Mouse (Mus musculus) neural tube, embryonic 14.5 days (tissue): Measurements from ENCODE around the gene Entpd3. TPM values are rescaled to one million over a fixed set of nuclear protein-coding genes. Genes with fewer than 3 reads are reported as not detected.

Experiments used
- ATAC-seq: fragments of 200-750 bp; cut with Nextera tagmentation; 2 replicates; pipeline ENCODE4 v1.8.0; 2017; ENCODE audit warnings: low read depth, mild to moderate bottlenecking, moderate TSS enrichment, moderate library complexity
- H3K27ac ChIP-seq: fragments of 300-500 bp; sonication (generic); 2 replicates; pipeline ENCODE4 v1.5.1; 2014; ENCODE audit warnings: low read depth, mild to moderate bottlenecking, control low read depth, low read length, moderate library complexity, mixed read lengths
- H3K27me3 ChIP-seq: fragments of 300-500 bp; sonication (generic); 2 replicates; pipeline ENCODE4 v1.6.1; 2014; ENCODE audit warnings: low read length; ENCODE audit not compliant: control insufficient read depth, insufficient read depth
- H3K36me3 ChIP-seq: fragments of 300-500 bp; sonication (generic); 2 replicates; pipeline ENCODE4 v1.6.1; 2014; ENCODE audit warnings: low read length, mixed read lengths; ENCODE audit not compliant: control insufficient read depth, insufficient read depth
- H3K4me1 ChIP-seq: fragments of 300-500 bp; sonication (generic); 2 replicates; pipeline ENCODE4 v1.6.1; 2014; ENCODE audit warnings: low read length; ENCODE audit not compliant: control insufficient read depth, insufficient read depth
- H3K4me2 ChIP-seq: fragments of 300-500 bp; sonication (generic); 2 replicates; pipeline ENCODE4 v1.6.1; 2014; ENCODE audit warnings: mild to moderate bottlenecking, low read depth, low read length, control low read depth
- H3K4me3 ChIP-seq: fragments of 300-500 bp; sonication (generic); 2 replicates; pipeline ENCODE4 v1.5.1; 2014; ENCODE audit warnings: low read depth, low read length, control low read depth, mixed read lengths
- H3K9ac ChIP-seq: fragments of 300-500 bp; sonication (generic); replicated peaks from 2 replicates; pipeline ENCODE4 v1.6.1; 2014; ENCODE audit warnings: low read depth, mild to moderate bottlenecking, control low read depth, low read length, mixed read lengths
- H3K9me3 ChIP-seq: fragments of 300-500 bp; sonication (generic); 2 replicates; pipeline ENCODE4 v1.6.1; 2016; ENCODE audit warnings: low read length; ENCODE audit not compliant: control insufficient read depth
- WGBS: fragments of 180-500 bp; shearing (Covaris S2); extraction: QIAGEN DNeasy Blood & Tissue Kit; methylation state at CpG from one replicate; pipeline ENCODE4 v1.1.7; 2014; 5-methylcytosine and 5-hydroxymethylcytosine counted together
- polyA plus RNA-seq: library from polyadenylated mRNA; unstranded; fragments of >200 nt; fragmentation: Nextera tagmentation; extraction: Ambion mirVana; gene quantifications from 2 replicates; pipeline ENCODE4 v1.2.1, GENCODE M21; 2014

Gene Entpd3
- polyA plus RNA-seq = 3.4 and 6.1 TPM in 2 replicates

DNA sequence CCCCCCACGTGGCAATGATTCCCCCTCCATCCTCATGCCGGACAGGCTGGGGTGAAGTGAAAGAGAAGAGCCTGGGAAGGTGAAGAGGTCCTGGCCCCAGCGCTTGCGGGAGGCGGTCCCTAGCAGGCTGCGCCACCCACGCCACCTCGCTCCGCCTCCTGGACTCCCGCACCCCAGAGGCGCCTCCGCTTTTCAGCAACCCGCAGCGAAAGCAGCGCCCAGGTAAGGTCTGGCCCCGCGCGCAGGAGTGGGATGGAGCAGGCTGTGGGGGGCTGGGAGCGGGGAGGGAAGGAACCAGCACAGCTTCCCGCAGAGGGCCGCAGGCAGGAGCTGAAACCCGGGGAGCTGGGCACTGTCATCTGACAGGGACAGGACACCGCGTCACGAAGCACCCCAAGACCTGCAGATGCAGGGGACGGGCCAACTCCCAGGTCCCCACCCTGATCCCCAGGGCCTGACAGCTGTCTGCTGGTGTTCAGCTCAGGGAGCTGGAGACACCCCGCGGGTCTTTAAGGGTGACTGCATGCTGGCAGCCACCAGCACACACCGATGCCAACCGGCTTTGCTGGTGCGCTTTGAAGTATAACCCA lies at the start of gene Entpd3:
TSS of gene Entpd3 (plus strand) at position 157 of the 590 bp plus-strand sequence.
- Histone ChIP-seq H3K27ac (no peak within 1 kb of the TSS), H3K4me2 (peak within 1 kb of the TSS; percentile 53), H3K4me1 (no peaks in the 10 kb centered on the region; the same call in 1 of the 2 replicates), H3K36me3 (no peaks in the 10 kb centered on the region), H3K4me3 (peak within 1 kb of the TSS; percentile 38), H3K9me3 (no peaks in the 10 kb centered on the region), H3K9ac (peak within 1 kb of the TSS; percentile 54), H3K27me3 (peaks cover 7% of the 10 kb centered on the region)
- WGBS = 2% methylated on average over 31 of the region's 31 CpGs
- ATAC-seq = peak; percentile 14; the same call in 1 of the 2 replicates

DNA sequence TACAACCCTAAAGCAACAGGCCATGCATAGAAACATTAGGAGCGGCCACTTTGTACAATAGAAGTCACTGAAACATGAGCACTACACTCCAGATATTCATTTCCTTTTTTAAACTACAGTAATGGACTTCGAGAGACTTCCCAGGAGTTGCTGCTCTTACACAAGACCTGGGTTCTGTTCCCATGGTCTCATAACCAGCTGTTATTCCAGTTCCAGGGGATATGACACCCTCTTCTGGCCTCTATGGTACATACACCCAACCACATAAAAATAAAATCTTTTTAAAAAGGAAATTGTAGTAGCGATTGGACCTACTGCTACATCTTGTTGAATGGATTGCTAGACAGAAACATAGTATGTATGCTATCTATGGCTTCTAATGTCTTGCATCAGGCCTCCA lies 48.1 kb upstream of the Entpd3 start:
- ATAC-seq = no peak
- 89% methylated on average over 3 of the region's 3 CpGs for WGBS
- no peaks in the 10 kb centered on the region for H3K9me3 ChIP-seq
- H3K36me3 ChIP-seq = peaks cover 17% of the 10 kb centered on the region
- H3K27ac ChIP-seq = no peak overlapping the region
- peaks cover 10% of the 10 kb centered on the region for H3K4me1 ChIP-seq
- peak overlapping the region; percentile 74; the same call in 1 of the 2 replicates for H3K4me2 ChIP-seq
- H3K9ac ChIP-seq = no peak overlapping the region
- peaks cover 3% of the 10 kb centered on the region; the same call in 1 of the 2 replicates for H3K27me3 ChIP-seq
- H3K4me3 ChIP-seq = peak overlapping the region; percentile 76

DNA sequence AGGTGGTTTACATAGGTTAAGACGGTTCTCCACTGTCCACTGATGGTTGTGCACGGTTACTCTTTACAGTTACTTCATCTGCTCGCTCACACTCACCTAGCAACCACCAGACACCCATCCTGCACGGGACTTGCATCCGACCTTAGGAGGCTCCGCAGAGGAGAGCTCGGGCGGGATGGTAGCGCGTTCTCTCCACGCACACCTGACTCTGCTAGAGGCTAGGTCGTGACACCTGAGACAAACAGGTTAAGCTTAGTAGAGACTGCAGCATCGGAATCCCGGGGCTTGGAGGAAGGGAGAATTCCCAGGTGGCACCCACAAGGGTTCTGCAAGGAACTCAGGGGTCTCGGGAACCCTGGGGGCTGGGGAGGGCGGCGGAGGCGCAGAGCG lies 47.6 kb upstream of the Entpd3 start, which contains the start of gene Eif1b:
TSS of gene Eif1b (plus strand) at position 223 of the 390 bp plus-strand sequence.
- ATAC-seq = peak; percentile 35
- peak within 1 kb of the TSS; percentile 89 for H3K27ac ChIP-seq
- H3K9me3 ChIP-seq = no peaks in the 10 kb centered on the region
- peaks cover 17% of the 10 kb centered on the region for H3K36me3 ChIP-seq
- H3K4me2 ChIP-seq = peak within 1 kb of the TSS; percentile 74
- peaks cover 10% of the 10 kb centered on the region for H3K4me1 ChIP-seq
- WGBS = 4% methylated on average over 19 of the region's 19 CpGs
- H3K27me3 ChIP-seq = peaks cover 3% of the 10 kb centered on the region; the same call in 1 of the 2 replicates
- H3K9ac ChIP-seq = peak within 1 kb of the TSS; percentile 96
- peak within 1 kb of the TSS; percentile 76 for H3K4me3 ChIP-seq

DNA sequence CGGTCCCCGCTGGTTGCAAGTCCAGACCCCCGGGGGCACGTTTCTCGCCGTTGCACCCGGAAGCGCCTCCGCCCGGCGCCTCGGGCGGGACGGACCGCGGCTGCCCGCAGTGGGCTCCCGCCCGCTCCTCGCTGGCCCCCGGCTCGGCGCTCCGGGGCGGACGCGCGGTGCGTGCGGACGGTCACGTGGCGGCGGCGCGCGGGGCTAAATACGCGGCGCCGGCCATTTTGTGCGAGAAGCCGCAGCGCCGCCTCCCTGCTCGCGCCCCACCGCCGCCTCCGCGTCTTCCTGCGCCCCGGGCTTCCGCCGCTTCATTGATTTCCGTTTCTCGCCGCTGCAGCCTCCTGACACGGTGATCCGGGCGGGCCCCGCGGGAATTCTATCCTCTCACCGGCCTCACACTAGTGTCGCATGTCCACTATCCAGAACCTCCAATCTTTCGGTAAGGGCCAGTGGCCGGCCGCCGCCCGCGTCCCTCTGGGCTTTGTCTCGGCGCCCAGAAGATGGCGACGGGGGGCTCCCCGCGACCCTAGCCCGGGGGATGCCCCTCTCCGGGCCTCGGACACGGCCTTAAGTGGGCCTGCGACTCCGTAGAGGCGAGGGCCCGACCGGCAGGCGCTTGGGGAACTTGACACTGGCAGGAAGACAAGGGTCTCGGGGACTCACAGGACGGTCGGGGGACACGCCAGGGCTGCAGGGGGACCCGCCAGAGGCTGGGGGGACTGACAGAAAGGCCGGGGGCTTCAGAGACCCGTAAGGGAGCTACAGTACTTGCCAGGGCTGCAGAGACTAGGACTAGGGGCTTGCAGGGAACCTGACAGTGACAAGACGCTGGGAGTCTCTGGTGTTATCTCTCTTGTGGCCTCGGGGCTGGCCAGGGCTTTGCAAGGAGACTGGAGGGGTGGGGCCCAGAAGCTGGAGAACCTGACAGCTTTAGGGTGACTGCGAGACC lies 46.9 kb upstream of the Entpd3 start:
- Histone ChIP-seq H3K36me3 (peaks cover 17% of the 10 kb centered on the region), H3K9me3 (no peaks in the 10 kb centered on the region), H3K27ac (peak overlapping the region; percentile 89), H3K9ac (peak overlapping the region; percentile 96), H3K4me2 (peak overlapping the region; percentile 74), H3K4me1 (peaks cover 10% of the 10 kb centered on the region), H3K4me3 (peak overlapping the region; percentile 76), H3K27me3 (peaks cover 3% of the 10 kb centered on the region; the same call in 1 of the 2 replicates)
- ATAC-seq = peak; percentile 82
- WGBS = 0% methylated on average over 93 of the region's 97 CpGs

DNA sequence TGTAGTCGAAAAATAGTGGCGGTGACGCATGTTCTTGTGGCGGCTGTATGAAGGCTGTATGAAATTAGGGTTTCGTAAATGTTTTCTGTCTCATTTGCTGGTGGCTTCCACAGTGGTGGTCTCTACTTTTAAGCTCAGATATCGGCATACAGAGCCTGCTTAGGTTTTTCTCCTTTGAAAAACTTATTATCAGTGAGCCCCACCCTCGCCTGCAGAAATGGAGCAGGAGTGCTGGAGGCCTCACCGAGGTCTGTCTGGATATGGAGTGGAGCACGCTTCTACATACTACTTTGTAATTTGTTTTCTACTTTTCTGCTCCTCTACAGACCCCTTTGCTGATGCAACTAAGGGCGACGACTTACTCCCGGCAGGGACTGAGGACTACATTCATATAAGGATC lies 45.8 kb upstream of the Entpd3 start:
- 81% methylated on average over 12 of the region's 12 CpGs for whole genome bisulfite sequencing
- peaks cover 3% of the 10 kb centered on the region; the same call in 1 of the 2 replicates for H3K27me3 ChIP-seq
- ATAC-seq = no peak
- H3K9me3 ChIP-seq = no peaks in the 10 kb centered on the region
- H3K9ac ChIP-seq = peak overlapping the region; percentile 96
- peak overlapping the region; percentile 76 for H3K4me3 ChIP-seq
- peak overlapping the region; percentile 74 for H3K4me2 ChIP-seq
- H3K36me3 ChIP-seq = peaks cover 17% of the 10 kb centered on the region
- H3K4me1 ChIP-seq = peaks cover 10% of the 10 kb centered on the region
- no peak overlapping the region for H3K27ac ChIP-seq

DNA sequence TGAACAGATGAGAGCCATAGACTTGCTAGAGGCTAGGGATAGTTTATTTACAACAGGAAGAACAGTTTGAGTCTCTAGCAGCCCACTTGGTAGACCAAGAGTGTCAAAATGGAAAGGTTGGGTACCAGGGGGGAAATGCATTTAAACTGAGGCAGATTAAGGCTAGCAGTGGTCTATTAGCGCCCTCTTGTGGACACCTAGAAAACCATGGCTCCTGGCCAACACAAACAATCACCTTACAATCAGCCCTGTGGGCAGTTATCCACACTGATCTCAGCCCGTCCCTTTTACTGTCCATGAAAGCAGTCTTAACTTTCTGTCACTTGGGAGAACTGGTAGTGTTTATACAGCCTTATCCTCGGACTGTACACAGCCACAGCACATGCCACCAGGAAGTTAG lies 42.9 kb upstream of the Entpd3 start:
- peaks cover 17% of the 10 kb centered on the region for H3K36me3 ChIP-seq
- no peak overlapping the region for H3K9ac ChIP-seq
- no peak overlapping the region for H3K4me3 ChIP-seq
- WGBS = 7% methylated on average over 3 of the region's 3 CpGs
- no peak overlapping the region for H3K4me2 ChIP-seq
- H3K9me3 ChIP-seq = no peaks in the 10 kb centered on the region
- H3K27me3 ChIP-seq = peaks cover 3% of the 10 kb centered on the region; the same call in 1 of the 2 replicates
- no peak overlapping the region for H3K27ac ChIP-seq
- ATAC-seq = no peak; the same call in 1 of the 2 replicates
- peaks cover 10% of the 10 kb centered on the region for H3K4me1 ChIP-seq

DNA sequence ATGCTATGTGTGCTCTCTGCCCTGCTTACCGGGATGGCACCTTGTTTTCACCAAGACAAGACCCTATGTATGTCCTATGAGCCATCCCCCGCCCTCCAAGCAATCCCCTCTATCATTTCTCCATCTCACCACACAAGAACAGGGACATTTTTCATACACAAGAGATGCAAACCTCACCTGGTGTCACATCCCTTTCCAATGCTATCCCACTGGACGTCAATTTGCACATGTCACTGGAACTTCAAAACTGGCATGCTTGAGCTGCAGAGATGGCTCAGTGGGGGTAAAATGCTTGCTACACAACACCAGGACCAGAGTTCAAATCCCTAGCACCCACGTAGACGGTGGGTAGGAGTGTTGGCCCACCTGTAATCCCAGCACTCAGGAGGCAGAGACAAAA lies 41.6 kb upstream of the Entpd3 start:
- Histone ChIP-seq H3K4me2 (no peak overlapping the region), H3K9ac (no peak overlapping the region), H3K4me1 (peaks cover 10% of the 10 kb centered on the region), H3K9me3 (no peaks in the 10 kb centered on the region), H3K27ac (no peak overlapping the region), H3K27me3 (no peaks in the 10 kb centered on the region), H3K4me3 (no peak overlapping the region), H3K36me3 (peaks cover 17% of the 10 kb centered on the region)
- no peak for ATAC-seq
- 91% methylated on average over 5 of the region's 5 CpGs for WGBS

DNA sequence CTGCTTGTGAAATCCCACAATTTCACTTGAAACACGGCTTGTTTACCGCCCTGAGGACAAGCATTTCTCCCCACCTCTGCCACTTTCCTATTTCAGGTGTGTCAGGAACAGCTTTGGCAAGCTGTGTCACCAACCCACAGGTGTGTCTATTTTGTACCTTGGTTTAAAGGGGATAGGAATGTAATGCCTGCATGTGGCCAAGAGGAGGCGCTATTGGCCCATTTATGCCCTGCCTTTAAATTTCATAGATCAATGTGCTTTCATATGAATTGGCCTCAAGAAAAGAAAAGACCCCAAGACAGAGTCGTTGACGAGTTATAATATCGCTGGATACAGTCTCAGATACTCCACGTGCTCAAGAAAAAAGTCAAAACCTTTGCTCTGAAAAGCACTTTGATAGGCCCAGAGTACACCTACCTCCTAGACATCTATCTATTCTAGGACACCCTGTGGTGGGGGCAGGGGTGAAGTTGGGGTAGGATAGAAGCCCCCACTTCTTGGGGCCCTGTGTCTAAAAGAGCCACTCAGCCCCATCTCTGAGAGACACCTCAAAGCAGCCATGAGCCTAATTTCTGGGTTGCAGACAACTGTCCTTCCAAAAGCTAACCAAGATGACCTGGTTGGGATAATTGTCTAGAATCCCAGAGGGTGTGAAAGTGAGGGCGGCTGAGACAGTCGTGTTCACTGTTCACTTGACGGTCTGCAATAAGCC lies 38.3 kb upstream of the Entpd3 start:
- Histone ChIP-seq H3K27me3 (no peaks in the 10 kb centered on the region), H3K9me3 (no peaks in the 10 kb centered on the region), H3K4me1 (no peaks in the 10 kb centered on the region), H3K36me3 (no peaks in the 10 kb centered on the region), H3K27ac (no peak overlapping the region), H3K9ac (no peak overlapping the region), H3K4me2 (no peak overlapping the region), H3K4me3 (no peak overlapping the region)
- 44% methylated on average over 10 of the region's 10 CpGs for WGBS
- no peak for ATAC-seq
